Mouse (Mus musculus): ENCODE data around the gene Phactr4. TPM values are rescaled to one million over a fixed set of nuclear protein-coding genes. Genes with fewer than 3 reads are reported as not detected.

The Phactr4 gene
- polyA plus RNA-seq, 1 experiment from 2014 or later, result 15.9 TPM

- WGBS, result 74% methylated on average over 6 of the region's 6 CpGs
- H3K36me3 ChIP-seq (ENCODE audit: control insufficient read depth, insufficient read depth, low read length), result peaks cover 14% of the 10 kb centered on the region
These were observed 89.4 kb downstream of the Phactr4 start for GRCm38 (mm10) chr4:132332880-132333279.

GRCm38 (mm10) chr4:132331960-132332359, 90.3 kb downstream of the Phactr4 start:
- 77% methylated on average over 3 of the region's 3 CpGs for WGBS
- H3K36me3 ChIP-seq (ENCODE audit: control insufficient read depth, insufficient read depth, low read length), result peaks cover 13% of the 10 kb centered on the region

More at GRCm38 (mm10) chr4:132332880-132333279, 89.4 kb downstream of the Phactr4 start:
- Histone ChIP-seq H3K4me2 (ENCODE audit: low read depth, low read length) (no peak overlapping the region), H3K4me1 (ENCODE audit: control insufficient read depth, insufficient read depth, low read length) (peaks cover 7% of the 10 kb centered on the region), H3K9me3 (ENCODE audit: control insufficient read depth, low read length) (no peaks in the 10 kb centered on the region), H3K4me3 (ENCODE audit: low read length) (no peak overlapping the region), H3K27ac (ENCODE audit: low read length) (no peak overlapping the region), H3K27me3 (replicated peaks; ENCODE audit: control insufficient read depth, insufficient read depth, low read length) (no peaks in the 10 kb centered on the region), H3K9ac (ENCODE audit: low read depth, low read length) (no peak overlapping the region)
- ATAC-seq, result no peak

GRCm38 (mm10) chr4:132329835-132330354, 92.4 kb downstream of the Phactr4 start:
- Histone ChIP-seq H3K36me3 (ENCODE audit: control insufficient read depth, insufficient read depth, low read length) (peaks cover 10% of the 10 kb centered on the region), H3K27ac (ENCODE audit: low read length) (peak overlapping the region; percentile 94), H3K9me3 (ENCODE audit: control insufficient read depth, low read length) (no peaks in the 10 kb centered on the region), H3K4me3 (ENCODE audit: low read length) (peak overlapping the region; percentile 78), H3K9ac (ENCODE audit: low read depth, low read length) (peak overlapping the region; percentile 96), H3K4me1 (ENCODE audit: control insufficient read depth, insufficient read depth, low read length) (peaks cover 7% of the 10 kb centered on the region), H3K27me3 (replicated peaks; ENCODE audit: control insufficient read depth, insufficient read depth, low read length) (no peaks in the 10 kb centered on the region), H3K4me2 (ENCODE audit: low read depth, low read length) (peak overlapping the region; percentile 82)
- peak; percentile 24 for ATAC-seq
- WGBS, result 5% methylated on average over 10 of the region's 10 CpGs

More at GRCm38 (mm10) chr4:132331960-132332359, 90.3 kb downstream of the Phactr4 start:
- Histone ChIP-seq H3K9me3 (ENCODE audit: control insufficient read depth, low read length) (no peaks in the 10 kb centered on the region), H3K27ac (ENCODE audit: low read length) (no peak overlapping the region), H3K4me3 (ENCODE audit: low read length) (no peak overlapping the region), H3K27me3 (replicated peaks; ENCODE audit: control insufficient read depth, insufficient read depth, low read length) (no peaks in the 10 kb centered on the region), H3K4me2 (ENCODE audit: low read depth, low read length) (no peak overlapping the region), H3K9ac (ENCODE audit: low read depth, low read length) (no peak overlapping the region), H3K4me1 (ENCODE audit: control insufficient read depth, insufficient read depth, low read length) (peaks cover 7% of the 10 kb centered on the region)
- no peak for ATAC-seq

GRCm38 (mm10) chr4:132329115-132329834, 93.0 kb downstream of the Phactr4 start, which contains the start of gene Trnau1ap:
Gene Trnau1ap (minus strand): TSS chr4:132329538.
- H3K4me1 ChIP-seq (ENCODE audit: control insufficient read depth, insufficient read depth, low read length), result peaks cover 7% of the 10 kb centered on the region
- under 1% methylated on average over 52 of the region's 52 CpGs for WGBS
- peak within 1 kb of the TSS; percentile 82 for H3K4me2 ChIP-seq (ENCODE audit: low read depth, low read length)
- peaks cover 10% of the 10 kb centered on the region for H3K36me3 ChIP-seq (ENCODE audit: control insufficient read depth, insufficient read depth, low read length)
- H3K4me3 ChIP-seq (ENCODE audit: low read length), result peak within 1 kb of the TSS; percentile 78
- ATAC-seq, result peak; percentile 98
- no peaks in the 10 kb centered on the region for H3K27me3 ChIP-seq (replicated peaks; ENCODE audit: control insufficient read depth, insufficient read depth, low read length)
- H3K9me3 ChIP-seq (ENCODE audit: control insufficient read depth, low read length), result no peaks in the 10 kb centered on the region
- peak within 1 kb of the TSS; percentile 94 for H3K27ac ChIP-seq (ENCODE audit: low read length)
- peak within 1 kb of the TSS; percentile 96 for H3K9ac ChIP-seq (ENCODE audit: low read depth, low read length)

- Histone ChIP-seq H3K4me3 (ENCODE audit: low read length) (peak overlapping the region; percentile 78), H3K36me3 (ENCODE audit: control insufficient read depth, insufficient read depth, low read length) (peaks cover 6% of the 10 kb centered on the region; the same call in 1 of the 2 replicates), H3K9me3 (ENCODE audit: control insufficient read depth, low read length) (no peaks in the 10 kb centered on the region), H3K27me3 (replicated peaks; ENCODE audit: control insufficient read depth, insufficient read depth, low read length) (no peaks in the 10 kb centered on the region), H3K27ac (ENCODE audit: low read length) (peak overlapping the region; percentile 94; the same call in 1 of the 2 replicates), H3K4me1 (ENCODE audit: control insufficient read depth, insufficient read depth, low read length) (peaks cover 7% of the 10 kb centered on the region), H3K9ac (ENCODE audit: low read depth, low read length) (peak overlapping the region; percentile 96), H3K4me2 (ENCODE audit: low read depth, low read length) (peak overlapping the region; percentile 82)
- WGBS, result 48% methylated on average over 14 of the region's 14 CpGs
- no peak for ATAC-seq
These were observed 93.8 kb downstream of the Phactr4 start for GRCm38 (mm10) chr4:132328391-132328982.

GRCm38 (mm10) chr4:132326481-132326880, 95.8 kb downstream of the Phactr4 start:
- no peak overlapping the region for H3K4me3 ChIP-seq (ENCODE audit: low read length)
- no peak for ATAC-seq
- no peak overlapping the region for H3K27ac ChIP-seq (ENCODE audit: low read length)
- no peak overlapping the region for H3K9ac ChIP-seq (ENCODE audit: low read depth, low read length)
- no peaks in the 10 kb centered on the region for H3K9me3 ChIP-seq (ENCODE audit: control insufficient read depth, low read length)
- H3K4me2 ChIP-seq (ENCODE audit: low read depth, low read length), result no peak overlapping the region
- 77% methylated on average over 5 of the region's 5 CpGs for WGBS
- peaks cover 7% of the 10 kb centered on the region for H3K4me1 ChIP-seq (ENCODE audit: control insufficient read depth, insufficient read depth, low read length)
- H3K36me3 ChIP-seq (ENCODE audit: control insufficient read depth, insufficient read depth, low read length), result peaks cover 7% of the 10 kb centered on the region; the same call in 1 of the 2 replicates
- H3K27me3 ChIP-seq (replicated peaks; ENCODE audit: control insufficient read depth, insufficient read depth, low read length), result no peaks in the 10 kb centered on the region

- H3K4me2 ChIP-seq (ENCODE audit: low read depth, low read length), result no peak overlapping the region
- H3K9ac ChIP-seq (ENCODE audit: low read depth, low read length), result no peak overlapping the region
- H3K9me3 ChIP-seq (ENCODE audit: control insufficient read depth, low read length), result no peaks in the 10 kb centered on the region
- 68% methylated on average over 8 of the region's 8 CpGs for WGBS
- no peaks in the 10 kb centered on the region for H3K4me1 ChIP-seq (ENCODE audit: control insufficient read depth, insufficient read depth, low read length)
- no peaks in the 10 kb centered on the region for H3K27me3 ChIP-seq (replicated peaks; ENCODE audit: control insufficient read depth, insufficient read depth, low read length)
- H3K36me3 ChIP-seq (ENCODE audit: control insufficient read depth, insufficient read depth, low read length), result peaks cover 21% of the 10 kb centered on the region
- no peak overlapping the region for H3K4me3 ChIP-seq (ENCODE audit: low read length)
- H3K27ac ChIP-seq (ENCODE audit: low read length), result no peak overlapping the region
- ATAC-seq, result peak; percentile 69; the same call in 1 of the 2 replicates
These were observed 106.6 kb downstream of the Phactr4 start for GRCm38 (mm10) chr4:132315711-132316110.

GRCm38 (mm10) chr4:132312627-132313026, 109.7 kb downstream of the Phactr4 start:
- H3K4me1 ChIP-seq (ENCODE audit: control insufficient read depth, insufficient read depth, low read length), result peaks cover 5% of the 10 kb centered on the region
- no peak overlapping the region for H3K27ac ChIP-seq (ENCODE audit: low read length)
- H3K9me3 ChIP-seq (ENCODE audit: control insufficient read depth, low read length), result no peaks in the 10 kb centered on the region
- no peak overlapping the region for H3K9ac ChIP-seq (ENCODE audit: low read depth, low read length)
- no peaks in the 10 kb centered on the region for H3K27me3 ChIP-seq (replicated peaks; ENCODE audit: control insufficient read depth, insufficient read depth, low read length)
- 84% methylated on average over 5 of the region's 5 CpGs for WGBS
- H3K36me3 ChIP-seq (ENCODE audit: control insufficient read depth, insufficient read depth, low read length), result peaks cover 18% of the 10 kb centered on the region; the same call in 1 of the 2 replicates
- ATAC-seq, result no peak
- H3K4me2 ChIP-seq (ENCODE audit: low read depth, low read length), result no peak overlapping the region
- H3K4me3 ChIP-seq (ENCODE audit: low read length), result no peak overlapping the region

- Histone ChIP-seq H3K9me3 (ENCODE audit: control insufficient read depth, low read length) (no peaks in the 10 kb centered on the region), H3K4me1 (ENCODE audit: control insufficient read depth, insufficient read depth, low read length) (peaks cover 5% of the 10 kb centered on the region), H3K9ac (ENCODE audit: low read depth, low read length) (no peak overlapping the region), H3K27ac (ENCODE audit: low read length) (no peak overlapping the region), H3K27me3 (replicated peaks; ENCODE audit: control insufficient read depth, insufficient read depth, low read length) (no peaks in the 10 kb centered on the region), H3K36me3 (ENCODE audit: control insufficient read depth, insufficient read depth, low read length) (peaks cover 18% of the 10 kb centered on the region; the same call in 1 of the 2 replicates), H3K4me3 (ENCODE audit: low read length) (no peak overlapping the region), H3K4me2 (ENCODE audit: low read depth, low read length) (no peak overlapping the region)
- no peak for ATAC-seq
- WGBS, result 55% methylated on average over 3 of the region's 3 CpGs
These were observed 110.5 kb downstream of the Phactr4 start for GRCm38 (mm10) chr4:132311801-132312200.

All from intestine, embryonic 16.5 days (tissue).